Mouse (Mus musculus): Measurements from ENCODE around the gene Rnf25.

Gene Rnf25

GRCm38 (mm10) chr1:74601267-74601962 lies at the start of gene Rnf25, which contains the start of gene Stk36:
TSS of gene Rnf25 (minus strand) at chr1:74601397.
TSS of gene Stk36 (plus strand) at chr1:74601445.
- peak; percentile 91 for DNase-seq

- peak; percentile 42 for DNase-seq
Measured at GRCm38 (mm10) chr1:74643926-74644325, 42.7 kb upstream of the Rnf25 start.

GRCm38 (mm10) chr1:74643524-74643923 lies 42.3 kb upstream of the Rnf25 start:
- DNase-seq: no peak

GRCm38 (mm10) chr1:74632734-74633133 lies 31.5 kb upstream of the Rnf25 start:
- DNase-seq: no peak

- DNase-seq: peak; percentile 17
Measured at GRCm38 (mm10) chr1:74628001-74628400, 26.8 kb upstream of the Rnf25 start.

DNA sequence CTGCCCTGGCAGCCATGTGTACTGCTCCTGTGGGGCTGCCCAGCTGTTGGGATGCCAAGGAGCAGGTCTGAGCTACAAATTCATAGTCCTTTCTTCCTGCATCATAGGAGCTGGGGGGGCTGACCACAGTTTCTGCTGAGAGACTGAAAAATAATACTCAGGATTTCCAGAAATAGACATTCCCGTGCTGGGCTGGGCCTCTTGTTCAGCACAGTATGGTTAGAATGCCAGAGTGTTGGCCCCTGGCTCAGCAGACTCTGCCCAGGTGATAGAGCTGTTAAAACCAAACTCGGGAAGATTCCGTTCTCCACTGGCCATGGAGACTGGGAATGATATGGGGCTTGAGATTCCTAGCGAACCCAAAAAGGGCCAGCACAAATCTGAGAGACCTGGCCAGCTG lies 24.9 kb upstream of the Rnf25 start:
- no peak for DNase-seq

GRCm38 (mm10) chr1:74624183-74624582 lies 23.0 kb upstream of the Rnf25 start:
- DNase-seq: no peak

DNA sequence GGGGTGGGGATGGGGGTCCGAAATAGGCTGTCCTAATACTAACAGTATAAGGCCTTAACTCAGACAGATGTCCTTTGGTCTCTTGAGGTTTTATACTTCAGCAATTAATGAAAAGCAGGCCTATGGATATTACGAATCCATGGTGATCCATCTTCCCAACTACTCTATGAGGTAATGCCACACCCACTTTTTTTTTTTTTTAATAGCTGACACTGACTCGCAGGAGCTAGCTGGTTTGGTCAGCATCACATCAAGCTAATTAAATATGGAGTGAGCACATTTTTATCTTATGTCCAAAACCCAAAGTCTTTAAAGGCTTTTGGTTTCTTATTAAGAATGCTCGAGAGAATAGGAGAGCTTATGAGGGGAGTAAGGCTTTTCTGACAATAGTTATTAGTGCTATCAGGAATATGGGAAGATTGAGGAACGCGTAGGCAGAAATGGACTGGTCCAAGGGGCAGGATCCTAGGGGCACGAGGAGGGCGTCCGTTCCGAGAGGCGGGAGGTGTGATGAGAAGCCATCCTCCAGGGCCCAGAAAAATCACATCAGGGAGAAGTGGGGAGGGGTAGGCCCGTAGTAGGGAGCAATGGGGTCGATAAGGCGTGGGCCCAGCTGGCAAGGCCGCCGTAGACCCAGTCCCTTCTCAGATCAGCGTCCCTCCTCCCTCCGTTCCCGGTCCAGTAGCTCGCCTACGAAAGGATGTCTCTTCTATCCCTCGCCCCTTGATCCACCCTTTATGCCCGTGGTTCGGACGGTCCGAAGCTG lies 513 bp downstream of the Rnf25 start:
- DNase-seq: no peak

DNA sequence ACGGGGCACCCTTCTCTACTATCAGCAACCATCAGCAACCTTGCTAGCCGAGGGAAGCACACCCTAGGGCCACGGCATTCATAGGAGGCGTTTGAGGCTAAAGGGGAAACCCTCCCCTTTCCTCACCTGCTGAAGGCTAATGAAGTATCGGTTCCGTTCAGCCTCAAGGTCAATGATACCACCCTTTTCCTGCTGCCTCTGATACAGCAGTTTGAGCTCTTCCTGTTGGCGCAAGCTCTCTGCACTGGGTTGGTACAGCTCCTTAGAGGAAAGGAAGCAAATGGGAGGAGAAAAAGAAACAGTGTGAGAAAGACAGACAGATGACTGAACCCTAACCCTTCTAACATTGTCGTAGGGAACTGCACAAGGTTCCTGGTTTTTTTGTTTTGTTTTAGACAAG lies 6.8 kb downstream of the Rnf25 start:
- no peak for DNase-seq

DNA sequence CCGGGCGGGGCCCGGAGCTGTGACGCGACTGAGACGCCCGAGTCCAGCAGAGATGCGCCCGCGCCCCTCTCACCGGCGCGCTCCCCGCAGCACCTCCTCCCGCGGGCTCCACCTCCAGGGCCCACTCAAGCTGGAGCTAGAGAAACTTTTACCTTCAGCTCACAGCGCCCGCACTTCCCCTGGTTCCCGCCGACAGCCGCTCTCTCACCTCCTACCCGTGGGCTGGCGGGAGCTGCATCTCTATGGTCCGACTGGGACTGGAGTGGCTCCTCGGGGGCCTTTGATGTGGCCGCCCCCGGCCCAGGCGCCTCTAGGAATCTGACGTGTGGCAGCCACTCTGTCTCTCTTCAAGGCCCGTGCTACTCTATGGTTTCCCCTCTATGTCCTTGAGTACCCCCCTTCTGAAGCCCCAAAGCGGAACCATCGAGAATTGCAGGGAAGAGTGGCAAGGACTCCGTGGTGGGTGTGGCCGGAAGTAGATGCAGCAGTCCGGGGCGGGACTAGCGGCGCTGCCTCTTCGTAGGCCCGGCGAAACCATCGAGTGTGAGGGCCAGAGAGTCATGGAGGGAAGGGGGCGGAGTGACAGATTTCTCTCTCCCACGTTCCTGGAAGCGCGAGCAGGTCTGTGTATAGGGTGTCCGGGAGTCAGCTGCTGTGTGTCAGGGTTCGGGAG lies 13.3 kb downstream of the Rnf25 start, which contains the start of the genes Zfp142 and Bcs1l:
Gene Zfp142, minus strand, starts transcription at position 474 of the 673 bp plus-strand sequence.
Gene Bcs1l, plus strand, starts transcription at position 517 of the 673 bp plus-strand sequence.
- peak; percentile 99 for DNase-seq

DNA sequence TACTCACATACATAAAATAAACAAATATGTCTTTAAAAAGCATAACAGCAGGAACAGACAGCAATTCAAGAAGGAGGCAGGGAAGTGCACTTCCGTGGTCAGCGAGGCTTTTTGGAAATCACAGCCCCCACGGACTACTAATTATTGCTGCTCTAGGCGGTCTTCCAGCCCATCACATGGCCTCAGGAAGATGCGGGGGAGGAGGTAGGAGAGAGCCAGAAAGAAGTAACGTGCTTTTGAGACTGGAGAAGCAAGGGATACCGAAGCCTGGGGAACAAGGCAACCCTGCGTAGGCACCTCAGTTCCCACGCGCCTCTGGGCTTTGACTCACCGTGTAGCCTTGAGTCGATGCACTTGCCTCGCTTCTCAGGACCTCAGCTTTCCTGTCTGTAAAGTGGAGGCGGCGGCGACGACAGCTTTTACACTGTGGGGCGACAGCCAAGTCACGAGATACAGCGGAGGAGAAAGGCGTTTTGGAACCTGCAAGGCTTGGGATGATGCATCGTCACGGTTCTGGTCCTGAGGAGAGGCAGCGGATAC lies 13.9 kb downstream of the Rnf25 start:
- no peak for DNase-seq

DNA sequence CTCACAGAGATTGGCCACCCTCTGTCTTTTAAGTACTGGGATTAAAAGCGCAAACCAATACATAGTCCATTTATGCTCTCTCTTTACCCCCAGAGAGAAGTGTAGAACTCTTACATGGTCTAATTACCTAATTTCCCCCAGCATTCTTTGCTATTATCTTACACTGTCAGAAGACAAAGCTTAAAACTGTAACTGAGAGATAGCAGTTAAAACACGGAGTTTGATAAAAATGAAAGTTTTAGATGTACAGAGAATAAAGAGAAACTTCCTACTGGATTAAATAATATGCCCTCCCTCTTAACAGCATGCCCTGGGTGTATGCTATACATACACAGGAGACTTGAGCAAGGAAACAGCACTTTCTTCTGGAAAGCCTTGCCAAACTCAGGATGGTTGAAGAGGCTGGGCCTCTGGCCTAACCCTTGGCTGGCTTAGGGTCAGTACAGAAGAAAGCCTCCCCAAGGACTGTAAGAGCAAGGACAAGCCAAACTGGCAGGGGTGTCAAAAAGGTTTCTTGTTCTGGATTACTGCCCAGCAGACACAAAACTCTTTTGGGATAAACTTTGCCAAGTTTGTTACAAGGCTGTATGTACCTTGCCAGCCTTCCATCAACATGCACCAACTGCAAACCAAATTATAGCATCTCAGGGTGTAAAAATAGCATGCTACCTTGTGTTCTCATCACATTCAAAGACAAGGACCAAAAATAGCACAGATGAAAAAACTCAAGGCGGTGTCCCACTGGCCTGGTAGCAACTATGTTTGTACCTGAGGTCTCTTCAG lies 16.4 kb downstream of the Rnf25 start:
- DNase-seq: no peak

DNA sequence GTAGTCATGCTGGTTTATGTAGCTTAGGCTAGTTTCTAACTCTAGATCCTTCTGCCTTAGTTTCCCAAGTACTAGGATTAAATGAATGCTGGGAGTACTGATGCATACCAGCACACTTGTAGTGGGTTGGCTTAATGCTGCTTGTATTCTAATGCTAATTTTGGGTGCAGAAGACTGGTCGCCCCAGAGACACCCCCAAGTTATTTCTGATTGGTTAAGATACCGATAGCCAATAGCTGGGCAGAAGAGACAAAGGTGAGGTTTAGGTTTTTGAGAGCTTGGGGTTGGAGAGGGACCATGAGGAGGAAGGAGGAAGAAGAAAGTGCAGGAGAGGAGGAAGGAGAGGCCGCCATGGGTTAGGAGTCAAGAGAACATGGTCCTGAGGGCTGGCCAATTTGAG lies 18.6 kb downstream of the Rnf25 start:
- DNase-seq: no peak

DNA sequence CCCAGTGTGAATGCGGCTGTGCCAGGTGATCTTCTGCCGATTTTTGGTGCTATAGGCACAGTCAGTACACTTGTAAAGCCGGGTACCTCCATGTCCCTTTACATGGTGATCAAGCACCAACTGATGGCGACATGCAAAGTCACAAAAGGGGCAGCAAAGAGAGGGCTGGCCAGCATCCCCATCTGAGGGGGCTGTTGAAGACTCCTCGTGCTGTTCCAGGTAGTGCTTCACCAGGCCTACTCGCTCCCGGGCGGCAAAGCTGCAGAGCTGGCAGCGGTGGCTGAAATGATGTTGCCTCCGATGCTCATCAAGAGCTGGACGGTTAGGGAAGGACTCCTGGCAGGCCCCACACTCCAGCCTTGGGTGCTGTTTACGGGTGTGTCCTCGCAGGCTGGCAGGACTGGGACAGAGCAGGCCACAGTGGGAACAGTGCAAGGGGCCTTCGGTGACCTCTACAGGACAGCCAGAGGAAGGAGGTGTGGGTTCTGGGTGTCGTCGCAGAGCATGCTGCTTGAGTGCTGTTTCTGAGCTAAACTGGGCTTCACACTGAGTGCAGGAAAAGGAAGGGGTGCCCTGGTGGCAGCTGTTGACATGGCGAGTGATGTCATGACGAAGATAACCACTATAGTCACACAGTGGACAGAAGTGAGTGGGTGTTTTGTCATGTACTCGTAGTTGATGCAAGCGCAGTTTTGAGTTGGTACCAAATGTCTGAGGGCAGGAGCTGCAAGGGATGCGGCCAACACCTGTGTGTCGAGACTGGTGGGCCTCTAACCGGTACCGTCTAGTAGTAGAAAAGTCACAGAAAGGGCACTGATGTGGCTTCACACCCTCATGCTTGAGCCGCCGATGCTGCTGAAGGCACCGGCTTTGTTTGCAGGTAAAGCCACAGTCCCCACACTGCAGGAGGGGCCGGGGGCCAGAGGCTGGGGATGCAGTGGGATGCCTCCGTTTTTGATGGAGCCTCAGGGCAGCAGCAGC lies 31.2 kb downstream of the Rnf25 start:
- DNase-seq: no peak

GRCm38 (mm10) chr1:74565834-74566233 lies 35.4 kb downstream of the Rnf25 start:
- no peak for DNase-seq

DNA sequence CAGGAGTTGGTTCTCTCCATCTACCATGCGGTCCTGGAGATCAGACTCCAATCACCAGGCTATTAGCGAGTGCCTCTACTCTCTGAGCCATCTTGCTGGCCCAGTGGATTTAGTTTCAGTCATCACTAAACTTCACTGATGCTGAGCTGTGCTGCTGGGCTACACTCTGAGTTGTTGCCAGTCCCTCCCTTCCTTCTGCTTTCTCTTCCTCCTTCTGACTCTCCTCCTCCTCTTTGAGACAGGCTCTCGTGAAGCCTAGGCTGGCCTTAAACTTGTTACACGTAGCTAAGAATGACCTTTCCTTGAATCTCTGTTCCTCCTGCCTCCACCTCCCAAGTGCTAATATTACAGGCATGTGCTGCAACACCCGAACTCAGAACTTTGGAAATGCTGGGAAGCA lies 42.1 kb downstream of the Rnf25 start:
- no peak for DNase-seq

GRCm38 (mm10) chr1:74544184-74544583 lies 57.0 kb downstream of the Rnf25 start, which contains the start of gene Usp37:
TSS of gene Usp37 (minus strand) at chr1:74544284.
- no peak for DNase-seq
